Mouse (Mus musculus): ENCODE measurements around the gene Agmat.

DNA sequence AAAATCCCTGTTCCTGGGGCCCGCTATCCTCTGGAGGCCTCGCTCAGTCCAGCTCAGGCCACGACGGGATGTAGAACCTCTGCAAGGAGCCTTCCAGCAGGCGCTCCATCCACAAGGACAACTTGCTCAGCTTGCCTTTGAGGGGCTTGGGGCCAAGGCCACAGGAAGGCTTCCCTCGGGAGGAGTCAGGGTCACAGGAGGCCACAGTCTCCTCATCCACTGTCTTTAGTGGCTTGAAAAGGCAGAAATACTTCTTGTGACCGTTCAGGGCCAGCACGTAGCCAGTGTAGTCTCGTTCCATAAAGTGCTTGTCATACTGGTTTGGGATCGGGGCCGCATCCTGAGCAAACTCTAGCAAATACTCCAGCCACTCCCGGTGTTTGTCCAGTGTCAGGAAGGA is 17.0 kb downstream of the Agmat start:
- TF ChIP-seq POLR2A (IDR thresholded peaks at IDR 0.05; ENCODE audit: low read depth, low read length) (no peak), CTCF (IDR thresholded peaks at IDR 0.05; ENCODE audit: extremely low read depth, insufficient read length, insufficient replicate concordance, low read depth, low read length) (no peak)

All from small intestine, adult 2 months (tissue).